Mouse (Mus musculus): Measurements from ENCODE around the gene Rptor. TPM values are rescaled to one million over a fixed set of nuclear protein-coding genes. Genes with fewer than 3 reads are reported as not detected.

The Rptor gene
- polyA plus RNA-seq, 1 experiment from 2014 or later, result 9.0 TPM

GRCm38 (mm10) chr11:119839411-119840342, 237.0 kb downstream of the Rptor start:
- Histone ChIP-seq H3K4me3 (replicated peaks) (no peak overlapping the region), H3K9ac (no peak overlapping the region), H3K9me3 (no peaks in the 10 kb centered on the region), H3K4me1 (replicated peaks) (0 out of 2 replicates have a peak, but pooled peaks cover 8% of the 10 kb centered on the region), H3K27me3 (replicated peaks) (no peaks in the 10 kb centered on the region), H3K36me3 (peaks cover 10% of the 10 kb centered on the region; the same call in 1 of the 2 replicates), H3K4me2 (replicated peaks) (no peak overlapping the region), H3K27ac (no peak overlapping the region)
- WGBS, result 82% methylated on average over 10 of the region's 10 CpGs
- ATAC-seq, result no peak

- H3K4me2 ChIP-seq (replicated peaks), result no peak overlapping the region
- H3K4me3 ChIP-seq (replicated peaks), result no peak overlapping the region
- H3K27me3 ChIP-seq (replicated peaks), result no peaks in the 10 kb centered on the region
- no peak overlapping the region for H3K9ac ChIP-seq
- ATAC-seq, result no peak
- H3K36me3 ChIP-seq, result peaks cover 19% of the 10 kb centered on the region
- H3K9me3 ChIP-seq, result no peaks in the 10 kb centered on the region
- WGBS, result 92% methylated on average over 6 of the region's 6 CpGs
- no peaks in the 10 kb centered on the region for H3K4me1 ChIP-seq (replicated peaks)
- no peak overlapping the region for H3K27ac ChIP-seq
These were observed 243.9 kb downstream of the Rptor start for GRCm38 (mm10) chr11:119846608-119847007.

GRCm38 (mm10) chr11:119847076-119847475, 244.4 kb downstream of the Rptor start:
- Histone ChIP-seq H3K4me1 (replicated peaks) (no peaks in the 10 kb centered on the region), H3K36me3 (peaks cover 22% of the 10 kb centered on the region), H3K4me2 (replicated peaks) (no peak overlapping the region), H3K27me3 (replicated peaks) (no peaks in the 10 kb centered on the region), H3K27ac (no peak overlapping the region), H3K9ac (no peak overlapping the region), H3K4me3 (replicated peaks) (no peak overlapping the region), H3K9me3 (no peaks in the 10 kb centered on the region)
- 83% methylated on average over 3 of the region's 3 CpGs for WGBS
- no peak for ATAC-seq

- WGBS, result 81% methylated on average over 3 of the region's 3 CpGs
- H3K4me3 ChIP-seq (replicated peaks), result no peak overlapping the region
- no peak overlapping the region for H3K9ac ChIP-seq
- H3K27ac ChIP-seq, result no peak overlapping the region
- ATAC-seq, result no peak
- no peaks in the 10 kb centered on the region for H3K27me3 ChIP-seq (replicated peaks)
- H3K9me3 ChIP-seq, result no peaks in the 10 kb centered on the region
- H3K36me3 ChIP-seq, result peaks cover 21% of the 10 kb centered on the region
- no peaks in the 10 kb centered on the region for H3K4me1 ChIP-seq (replicated peaks)
- no peak overlapping the region for H3K4me2 ChIP-seq (replicated peaks)
These were observed 244.9 kb downstream of the Rptor start for GRCm38 (mm10) chr11:119847569-119847968.

- H3K36me3 ChIP-seq, result peaks cover 24% of the 10 kb centered on the region
- no peak overlapping the region for H3K9ac ChIP-seq
- H3K27ac ChIP-seq, result no peak overlapping the region
- 87% methylated on average over 5 of the region's 5 CpGs for WGBS
- no peak overlapping the region for H3K4me3 ChIP-seq (replicated peaks)
- no peaks in the 10 kb centered on the region for H3K4me1 ChIP-seq (replicated peaks)
- ATAC-seq, result no peak
- no peaks in the 10 kb centered on the region for H3K27me3 ChIP-seq (replicated peaks)
- no peaks in the 10 kb centered on the region for H3K9me3 ChIP-seq
- no peak overlapping the region for H3K4me2 ChIP-seq (replicated peaks)
These were observed 245.5 kb downstream of the Rptor start for GRCm38 (mm10) chr11:119848189-119848588.

GRCm38 (mm10) chr11:119855999-119856398, 253.3 kb downstream of the Rptor start:
- H3K9ac ChIP-seq, result no peak overlapping the region
- no peak for ATAC-seq
- H3K27ac ChIP-seq, result no peak overlapping the region
- no peak overlapping the region for H3K4me3 ChIP-seq (replicated peaks)
- no peaks in the 10 kb centered on the region for H3K27me3 ChIP-seq (replicated peaks)
- 81% methylated on average over 7 of the region's 7 CpGs for WGBS
- H3K4me1 ChIP-seq (replicated peaks), result no peaks in the 10 kb centered on the region
- no peak overlapping the region for H3K4me2 ChIP-seq (replicated peaks)
- H3K36me3 ChIP-seq, result peaks cover 28% of the 10 kb centered on the region
- no peaks in the 10 kb centered on the region for H3K9me3 ChIP-seq

GRCm38 (mm10) chr11:119862523-119863299, 260.0 kb downstream of the Rptor start:
- no peak overlapping the region for H3K9ac ChIP-seq
- peaks cover 10% of the 10 kb centered on the region for H3K36me3 ChIP-seq
- no peak overlapping the region for H3K27ac ChIP-seq
- WGBS, result 78% methylated on average over 8 of the region's 8 CpGs
- ATAC-seq, result no peak
- H3K4me1 ChIP-seq (replicated peaks), result no peaks in the 10 kb centered on the region
- no peak overlapping the region for H3K4me3 ChIP-seq (replicated peaks)
- H3K27me3 ChIP-seq (replicated peaks), result no peaks in the 10 kb centered on the region
- H3K4me2 ChIP-seq (replicated peaks), result no peak overlapping the region
- no peaks in the 10 kb centered on the region for H3K9me3 ChIP-seq

GRCm38 (mm10) chr11:119863421-119863821, 260.7 kb downstream of the Rptor start:
- H3K4me1 ChIP-seq (replicated peaks), result no peaks in the 10 kb centered on the region
- no peak overlapping the region for H3K27ac ChIP-seq
- H3K36me3 ChIP-seq, result peaks cover 2% of the 10 kb centered on the region; the same call in 1 of the 2 replicates
- WGBS, result 49% methylated on average over 10 of the region's 10 CpGs
- no peak overlapping the region for H3K4me2 ChIP-seq (replicated peaks)
- H3K4me3 ChIP-seq (replicated peaks), result no peak overlapping the region
- no peak overlapping the region for H3K9ac ChIP-seq
- H3K27me3 ChIP-seq (replicated peaks), result no peaks in the 10 kb centered on the region
- ATAC-seq, result 0 out of 2 replicates have a peak, but pooled peaks have one; percentile 25
- no peaks in the 10 kb centered on the region for H3K9me3 ChIP-seq

- H3K4me3 ChIP-seq (replicated peaks), result no peak overlapping the region
- no peaks in the 10 kb centered on the region for H3K9me3 ChIP-seq
- no peak overlapping the region for H3K4me2 ChIP-seq (replicated peaks)
- no peak overlapping the region for H3K27ac ChIP-seq
- peaks cover 2% of the 10 kb centered on the region; the same call in 1 of the 2 replicates for H3K36me3 ChIP-seq
- WGBS, result 87% methylated on average over 6 of the region's 6 CpGs
- no peak for ATAC-seq
- H3K4me1 ChIP-seq (replicated peaks), result no peaks in the 10 kb centered on the region
- H3K9ac ChIP-seq, result no peak overlapping the region
- H3K27me3 ChIP-seq (replicated peaks), result no peaks in the 10 kb centered on the region
These were observed 264.1 kb downstream of the Rptor start for GRCm38 (mm10) chr11:119866837-119867236.

- H3K9ac ChIP-seq, result no peak overlapping the region
- WGBS, result 67% methylated on average over 3 of the region's 3 CpGs
- no peak overlapping the region for H3K4me2 ChIP-seq (replicated peaks)
- ATAC-seq, result no peak
- 0 out of 2 replicates have a peak overlapping the region, but pooled peaks have one; percentile 41 for H3K27ac ChIP-seq
- no peaks in the 10 kb centered on the region for H3K9me3 ChIP-seq
- H3K36me3 ChIP-seq, result peaks cover 2% of the 10 kb centered on the region; the same call in 1 of the 2 replicates
- H3K4me3 ChIP-seq (replicated peaks), result no peak overlapping the region
- no peaks in the 10 kb centered on the region for H3K27me3 ChIP-seq (replicated peaks)
- H3K4me1 ChIP-seq (replicated peaks), result no peaks in the 10 kb centered on the region
These were observed 265.4 kb downstream of the Rptor start for GRCm38 (mm10) chr11:119868138-119868537.

- no peak overlapping the region for H3K4me3 ChIP-seq (replicated peaks)
These were observed 265.9 kb downstream of the Rptor start for GRCm38 (mm10) chr11:119868556-119868955.

GRCm38 (mm10) chr11:119871141-119871540, 268.4 kb downstream of the Rptor start:
- WGBS, result 86% methylated on average over 7 of the region's 7 CpGs
- H3K27me3 ChIP-seq (replicated peaks), result no peaks in the 10 kb centered on the region
- no peak overlapping the region for H3K9ac ChIP-seq
- H3K27ac ChIP-seq, result no peak overlapping the region
- H3K4me3 ChIP-seq (replicated peaks), result no peak overlapping the region
- H3K4me2 ChIP-seq (replicated peaks), result no peak overlapping the region
- H3K9me3 ChIP-seq, result no peaks in the 10 kb centered on the region
- ATAC-seq, result no peak
- no peaks in the 10 kb centered on the region for H3K4me1 ChIP-seq (replicated peaks)
- peaks cover 11% of the 10 kb centered on the region for H3K36me3 ChIP-seq

More at GRCm38 (mm10) chr11:119868556-119868955, 265.9 kb downstream of the Rptor start:
- no peaks in the 10 kb centered on the region for H3K4me1 ChIP-seq (replicated peaks)
- peaks cover 2% of the 10 kb centered on the region; the same call in 1 of the 2 replicates for H3K36me3 ChIP-seq
- ATAC-seq, result no peak
- H3K27ac ChIP-seq, result peak overlapping the region; percentile 70
- 66% methylated on average over 4 of the region's 4 CpGs for WGBS
- H3K9ac ChIP-seq, result no peak overlapping the region
- H3K9me3 ChIP-seq, result no peaks in the 10 kb centered on the region
- no peak overlapping the region for H3K4me2 ChIP-seq (replicated peaks)
- no peaks in the 10 kb centered on the region for H3K27me3 ChIP-seq (replicated peaks)

Data from intestine, embryonic 15.5 days (tissue).